Mouse (Mus musculus): ENCODE measurements around the gene Srd5a3. TPM values are rescaled to one million over a fixed set of nuclear protein-coding genes. Genes with fewer than 3 reads are reported as not detected.
"Not testable (repeated sequence)": the region's sequence is repeated elsewhere in the genome, so short reads cannot be mapped to it uniquely, and the experiment has no call there.

Srd5a3 gene
- 10 to 100 TPM; 16.8 to 18.8 TPM for total RNA-seq (2021)
- long read RNA-seq, experiment 1, transcript Srd5a3-201 (6 exons, 1,747 nt): major isoform, 10 of 12 reads
- long read RNA-seq, experiment 1, partial matches to known transcripts: 0 of 12 reads
- long read RNA-seq, experiment 1, other reads (novel, unspliced or antisense): 1 of 12 reads
- long read RNA-seq, experiment 2, transcript Srd5a3-201 (6 exons, 1,747 nt): major isoform, 14 of 14 reads
- long read RNA-seq, experiment 2, partial matches to known transcripts: 0 of 14 reads
- long read RNA-seq, experiment 2, other reads (novel, unspliced or antisense): 0 of 14 reads

DNA sequence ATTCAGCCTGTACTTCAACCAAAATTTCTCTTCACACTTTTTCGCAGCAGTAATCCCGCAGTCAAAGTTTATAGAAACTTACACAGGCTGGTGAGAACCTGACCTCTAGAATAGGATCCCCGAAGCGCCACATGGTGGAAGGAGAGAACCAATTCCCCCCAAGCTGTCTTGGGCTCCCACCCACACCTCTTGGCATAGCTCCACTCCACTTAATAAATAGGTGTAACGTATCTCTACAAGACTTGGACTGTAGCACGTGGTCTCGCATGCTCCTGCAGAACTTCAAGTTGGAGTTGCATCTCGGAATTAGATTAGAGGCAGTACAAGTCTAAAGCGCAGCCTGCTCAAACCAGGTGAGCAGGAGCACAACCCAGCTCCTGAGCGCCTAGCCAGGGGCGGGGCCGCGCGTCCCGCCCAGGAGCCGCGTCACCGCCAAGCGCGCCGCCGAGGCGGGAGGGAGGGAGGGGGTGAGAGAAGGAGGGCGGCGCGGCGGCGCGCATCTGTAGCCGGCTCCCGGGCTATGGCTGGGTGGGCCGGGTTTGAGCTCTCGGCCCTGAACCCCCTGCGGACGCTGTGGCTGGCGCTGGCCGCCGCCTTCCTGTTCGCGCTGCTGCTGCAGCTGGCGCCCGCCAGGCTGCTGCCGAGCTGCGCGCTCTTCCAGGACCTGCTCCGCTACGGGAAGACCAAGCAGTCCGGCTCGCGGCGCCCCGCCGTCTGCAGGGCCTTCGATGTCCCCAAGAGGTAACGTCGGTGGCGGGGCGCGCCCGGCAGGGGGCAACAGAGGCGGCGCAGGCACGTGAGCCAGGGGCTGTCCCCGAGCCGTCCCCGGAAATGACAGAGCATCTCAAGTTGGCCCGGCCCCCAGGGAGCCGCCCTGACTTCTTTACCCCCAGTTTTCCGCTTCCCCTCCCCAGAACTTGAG is at the start of gene Srd5a3:
Srd5a3 (plus strand) TSS at position 464 of the 922 bp plus-strand sequence.
- peak; percentile 93 for DNase-seq (ENCODE audit: low spot score in 2 of 2)
- Histone ChIP-seq H3K4me3 (peak within 1 kb of the TSS; percentile 64), H3K27ac (peak within 1 kb of the TSS; percentile 98)
- TF ChIP-seq CTCF (conservative IDR thresholded peaks at IDR 0.05): peak; percentile 88

DNA sequence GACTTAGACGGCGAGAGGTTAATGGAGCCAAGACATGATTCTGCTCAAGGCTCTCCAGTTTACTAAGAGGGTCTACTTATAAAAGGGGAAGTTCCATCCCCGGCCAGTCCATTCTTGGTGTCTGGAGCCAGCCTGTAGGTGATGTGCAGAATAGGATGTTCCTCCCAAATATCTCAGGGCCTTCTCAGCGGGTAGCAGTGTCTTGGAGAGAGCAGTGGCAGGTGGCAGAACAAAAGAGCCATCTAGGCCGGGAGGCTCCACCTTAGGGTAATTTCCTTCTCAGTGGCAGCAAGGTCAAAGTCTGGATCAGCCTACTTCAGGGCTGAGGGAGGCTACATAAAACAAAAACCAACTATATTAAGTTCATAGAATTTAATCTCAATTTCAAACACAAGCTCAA is 36.3 kb upstream of the Srd5a3 start:
- DNase-seq (ENCODE audit: low spot score in 2 of 2); H3K4me3 ChIP-seq; H3K27ac ChIP-seq: not testable (repeated sequence)

DNA sequence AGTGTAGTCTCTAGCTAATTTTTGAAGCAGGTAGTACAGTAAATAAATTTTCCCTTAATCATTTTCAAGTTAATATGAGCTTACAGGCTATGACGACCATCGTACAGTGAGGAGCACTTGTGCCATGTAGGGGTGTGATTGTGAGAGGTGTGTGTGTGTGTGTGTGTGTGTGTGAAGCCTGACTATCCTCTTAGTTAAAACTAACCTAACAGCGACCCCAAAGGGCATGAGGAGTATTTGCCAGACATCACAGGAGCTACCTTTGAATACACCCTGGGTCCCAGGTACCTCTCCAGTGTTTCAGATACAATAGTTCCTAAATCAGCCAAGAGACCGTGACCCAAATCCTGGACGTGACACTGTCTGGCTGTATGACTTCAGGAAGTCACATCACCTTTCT is 32.8 kb upstream of the Srd5a3 start:
- no peak for TF ChIP-seq CTCF (conservative IDR thresholded peaks at IDR 0.05)
- DNase-seq (ENCODE audit: low spot score in 2 of 2): no peak
- Histone ChIP-seq H3K4me3 (no peak overlapping the region), H3K27ac (no peak overlapping the region)

DNA sequence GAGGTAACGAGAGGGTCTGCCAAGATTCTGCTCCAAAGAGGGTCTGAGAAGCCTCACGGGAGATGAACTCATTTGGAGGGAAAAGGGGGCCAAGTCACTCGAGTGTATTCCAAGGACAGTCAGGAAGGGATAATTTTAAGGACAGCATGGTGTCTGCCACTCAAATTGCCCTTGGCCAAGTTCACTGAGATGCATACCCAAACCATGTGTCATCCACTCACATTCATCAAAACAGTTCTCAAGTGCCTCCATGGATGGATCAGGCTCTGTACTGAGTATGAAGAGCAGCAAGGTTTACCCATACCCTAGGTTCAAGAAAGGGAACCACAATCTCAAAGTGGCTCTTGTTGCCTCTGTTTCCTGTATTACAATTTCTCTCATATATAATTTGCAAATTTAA is 31.6 kb upstream of the Srd5a3 start:
- no peak for TF ChIP-seq CTCF (conservative IDR thresholded peaks at IDR 0.05)
- Histone ChIP-seq H3K27ac (no peak overlapping the region), H3K4me3 (no peak overlapping the region)
- DNase-seq (ENCODE audit: low spot score in 2 of 2): no peak

DNA sequence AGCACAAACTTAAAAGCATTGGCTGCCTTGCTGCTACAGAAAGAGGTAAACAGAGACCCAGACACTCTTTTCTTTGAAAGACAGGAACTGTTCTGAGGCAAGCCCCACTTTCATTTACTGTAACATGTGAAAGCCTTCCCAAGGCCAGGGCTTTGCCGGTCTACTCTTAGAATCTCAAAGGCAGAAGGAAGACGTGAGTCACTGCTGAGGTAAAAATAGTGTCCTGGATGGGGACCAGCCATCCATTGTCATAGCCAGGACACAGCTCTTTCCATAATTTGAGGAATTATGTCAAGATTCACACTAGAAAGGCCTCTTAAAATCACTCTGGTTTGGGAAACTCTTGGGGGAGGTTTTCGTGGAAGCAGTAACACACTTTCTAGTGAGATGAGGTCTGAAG is 28.9 kb upstream of the Srd5a3 start:
- no peak for TF ChIP-seq CTCF (conservative IDR thresholded peaks at IDR 0.05)
- no peak for DNase-seq (ENCODE audit: low spot score in 2 of 2)
- Histone ChIP-seq H3K27ac (no peak overlapping the region), H3K4me3 (no peak overlapping the region)

DNA sequence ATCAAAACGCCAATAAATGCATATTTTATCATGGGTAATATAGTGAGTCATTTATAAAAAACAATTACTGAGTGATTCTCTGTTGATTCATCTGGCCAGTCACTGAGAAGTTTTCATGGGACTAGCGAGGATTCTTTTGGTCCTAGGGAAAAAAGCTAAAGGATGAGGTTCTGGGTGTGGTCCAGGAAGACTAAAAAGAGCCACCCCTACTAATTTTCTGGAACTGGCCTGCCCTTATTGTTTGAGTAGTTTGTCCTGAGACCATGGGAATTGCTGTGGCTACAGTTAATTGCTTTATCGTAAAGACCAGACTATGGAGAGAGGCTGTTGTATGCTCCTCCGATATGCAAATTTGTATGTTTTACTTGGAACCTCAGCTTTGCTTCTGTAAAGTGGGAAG is 28.1 kb upstream of the Srd5a3 start:
- TF ChIP-seq CTCF (conservative IDR thresholded peaks at IDR 0.05): no peak
- H3K27ac ChIP-seq: no peak overlapping the region

DNA sequence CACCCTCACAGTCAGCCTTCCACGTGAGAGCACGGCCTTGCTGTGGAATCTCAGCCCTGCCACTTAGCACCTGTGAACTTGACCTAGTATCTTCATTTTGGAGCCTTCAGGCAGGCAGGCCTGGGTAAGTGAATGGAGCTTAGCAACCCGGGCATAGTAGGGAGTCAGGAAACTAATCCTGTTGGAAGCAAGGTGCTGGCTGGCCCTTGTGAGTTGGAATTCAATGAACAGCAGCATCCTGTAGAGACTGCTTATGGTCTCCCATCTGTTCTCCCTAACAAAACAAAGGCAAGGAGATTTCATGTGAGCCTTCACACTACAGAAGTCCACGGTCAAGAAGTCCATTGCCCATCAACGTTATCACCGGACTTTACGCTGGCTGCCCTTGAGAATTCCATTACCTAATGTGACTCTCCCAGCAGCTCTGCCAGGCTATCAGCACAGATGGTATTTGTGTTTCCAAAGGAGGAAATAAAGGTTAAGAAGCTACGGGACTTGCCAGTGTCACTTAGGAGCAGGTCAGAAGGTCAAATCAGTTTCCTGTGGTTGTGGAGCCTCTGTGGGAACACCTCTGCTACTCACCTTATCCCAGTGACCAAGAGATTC is 24.5 kb upstream of the Srd5a3 start:
- Histone ChIP-seq H3K27ac (no peak overlapping the region), H3K4me3 (no peak overlapping the region)
- TF ChIP-seq CTCF (conservative IDR thresholded peaks at IDR 0.05): no peak
- DNase-seq (ENCODE audit: low spot score in 2 of 2): no peak

More for the DNA sequence above, 28.1 kb upstream of the Srd5a3 start:
- no peak for DNase-seq (ENCODE audit: low spot score in 2 of 2)
- no peak overlapping the region for H3K4me3 ChIP-seq

DNA sequence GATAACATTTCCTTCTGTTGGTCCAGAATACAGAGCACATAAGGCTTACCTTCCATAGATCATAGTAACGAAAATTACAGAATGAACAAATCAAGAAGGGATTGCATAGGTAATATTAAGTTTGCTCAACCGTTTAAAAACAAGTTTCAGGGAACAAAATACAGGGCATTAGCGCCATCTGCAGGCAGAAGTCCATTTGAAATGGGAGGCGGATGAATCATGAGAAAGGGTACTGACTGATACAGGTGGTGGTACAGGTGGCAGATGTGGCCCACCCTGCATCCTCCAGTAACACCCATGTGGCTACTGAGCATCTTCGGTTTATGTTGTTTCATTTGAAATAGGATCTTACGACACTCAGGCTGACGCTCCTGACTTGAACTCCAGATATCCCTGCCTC is 21.6 kb upstream of the Srd5a3 start:
- peak; percentile 92 for TF ChIP-seq CTCF (conservative IDR thresholded peaks at IDR 0.05)
- DNase-seq (ENCODE audit: low spot score in 2 of 2): peak; percentile 55 to 81

DNA sequence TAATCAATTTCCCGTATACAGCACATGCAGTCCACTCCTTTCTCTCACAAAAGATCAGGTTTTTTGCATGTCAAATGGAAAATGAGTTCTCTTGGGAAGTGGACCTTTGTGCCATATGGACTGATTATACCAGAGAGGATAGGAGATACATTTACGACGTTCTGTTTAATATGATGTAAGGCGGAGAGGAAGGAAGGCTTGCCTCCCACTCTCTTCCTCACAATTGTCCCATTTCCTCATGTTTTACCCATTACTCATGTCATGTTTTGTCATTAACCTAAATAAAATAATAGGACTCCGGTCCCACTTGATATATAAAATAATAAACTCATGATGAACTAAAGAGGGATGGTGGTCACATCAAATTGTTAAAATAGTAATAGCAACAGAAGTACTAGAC is 19.4 kb upstream of the Srd5a3 start:
- no peak overlapping the region for H3K27ac ChIP-seq
- TF ChIP-seq CTCF (conservative IDR thresholded peaks at IDR 0.05): no peak
- DNase-seq (ENCODE audit: low spot score in 2 of 2): no peak
- H3K4me3 ChIP-seq: no peak overlapping the region

More for the DNA sequence above, 21.6 kb upstream of the Srd5a3 start:
- H3K27ac ChIP-seq: no peak overlapping the region
- H3K4me3 ChIP-seq: no peak overlapping the region

DNA sequence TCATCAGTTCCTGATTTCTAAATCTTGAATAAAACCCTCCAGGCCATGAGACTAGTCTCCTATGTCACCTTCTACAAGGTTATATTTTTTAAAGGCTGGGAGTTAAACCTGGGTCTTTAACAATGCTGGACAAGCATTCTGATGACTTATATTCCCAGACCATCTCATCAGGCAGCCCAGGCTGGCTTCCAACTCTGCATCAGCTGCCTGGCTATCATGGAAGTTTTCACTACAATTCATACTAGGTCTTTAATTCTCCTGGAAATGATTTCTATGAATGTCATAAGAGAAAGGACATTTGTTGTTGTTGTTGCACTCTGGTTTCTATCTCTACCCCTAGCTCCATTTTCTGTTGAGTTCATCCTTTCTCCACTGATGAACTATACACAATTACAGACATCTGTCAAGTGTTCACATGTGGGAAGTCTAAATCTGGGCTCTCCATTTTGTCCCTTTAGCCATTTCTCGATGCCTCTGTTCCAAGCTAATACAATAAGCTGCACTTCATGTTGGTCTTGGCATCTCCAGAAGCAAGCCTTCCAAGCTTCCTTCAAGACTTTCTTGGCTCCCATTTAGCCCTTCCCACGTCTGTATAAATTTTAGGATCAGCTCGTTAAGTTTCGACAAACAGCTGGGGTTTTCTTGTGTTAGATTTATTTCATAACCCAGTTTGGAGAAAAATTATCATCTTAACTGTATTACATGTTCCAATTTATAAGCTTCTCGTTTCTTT is 12.3 kb upstream of the Srd5a3 start:
- no peak overlapping the region for H3K4me3 ChIP-seq
- peak in 1 of 2 experiments; percentile 26 for DNase-seq (ENCODE audit: low spot score in 2 of 2)
- TF ChIP-seq CTCF (conservative IDR thresholded peaks at IDR 0.05): no peak
- peak overlapping the region; percentile 3; the same call in 1 of the 2 replicates for H3K27ac ChIP-seq

DNA sequence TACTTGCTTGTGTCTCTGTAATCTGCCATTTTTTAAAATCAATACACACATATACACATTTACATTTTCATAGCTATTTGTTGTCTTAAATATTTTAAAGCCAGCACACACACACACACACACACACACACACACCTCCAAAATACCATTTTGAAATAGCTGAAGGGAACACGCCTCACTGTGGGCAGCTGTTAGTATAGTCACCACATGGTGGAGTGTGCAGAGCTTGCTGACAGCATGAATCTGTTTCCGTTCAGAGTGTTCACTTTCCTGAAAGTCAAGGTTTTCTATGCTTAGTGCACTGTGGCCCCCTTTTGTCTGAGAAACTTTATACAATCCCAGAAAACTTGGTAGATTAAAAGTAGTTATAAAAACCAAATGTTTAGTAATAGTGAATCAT is 9.8 kb upstream of the Srd5a3 start:
- DNase-seq (ENCODE audit: low spot score in 2 of 2): peak in 1 of 2 experiments; percentile 16
- no peak overlapping the region for H3K27ac ChIP-seq
- no peak overlapping the region for H3K4me3 ChIP-seq
- TF ChIP-seq CTCF (conservative IDR thresholded peaks at IDR 0.05): peak; percentile 45

DNA sequence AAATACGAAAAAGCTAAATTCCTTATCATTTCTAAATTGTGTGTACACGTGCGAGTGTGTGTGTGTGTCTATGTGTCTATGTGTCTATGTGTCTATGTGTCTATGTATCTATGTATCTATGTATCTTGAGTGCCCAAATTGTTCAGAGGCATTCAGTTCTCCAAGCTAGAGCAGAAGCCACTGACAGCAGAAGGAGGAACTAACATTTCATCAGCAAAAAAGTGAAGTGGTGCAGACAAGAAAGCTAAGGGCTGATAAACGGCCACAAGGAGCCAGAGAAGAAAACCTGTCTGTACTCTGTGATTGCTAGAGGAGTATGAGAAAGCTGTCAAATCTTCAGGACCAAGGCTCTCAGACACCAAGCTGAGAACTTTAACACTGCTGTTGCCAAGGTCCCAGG is 8.1 kb upstream of the Srd5a3 start:
- Histone ChIP-seq H3K4me3 (no peak overlapping the region), H3K27ac (no peak overlapping the region)
- no peak for DNase-seq (ENCODE audit: low spot score in 2 of 2)
- TF ChIP-seq CTCF (conservative IDR thresholded peaks at IDR 0.05): no peak

All from layer of hippocampus, adult 2 months (tissue).